Mouse (Mus musculus) thymus, adult 18-20 months (tissue): ENCODE results near the gene Arl5b.

Experiments used
- DNase-seq, 2 experiments: peaks; one replicate each; pipeline ENCODE4 v3.0.0; 2022; ENCODE audit warnings: mixed read lengths in 2 of 2

The Arl5b gene

DNA sequence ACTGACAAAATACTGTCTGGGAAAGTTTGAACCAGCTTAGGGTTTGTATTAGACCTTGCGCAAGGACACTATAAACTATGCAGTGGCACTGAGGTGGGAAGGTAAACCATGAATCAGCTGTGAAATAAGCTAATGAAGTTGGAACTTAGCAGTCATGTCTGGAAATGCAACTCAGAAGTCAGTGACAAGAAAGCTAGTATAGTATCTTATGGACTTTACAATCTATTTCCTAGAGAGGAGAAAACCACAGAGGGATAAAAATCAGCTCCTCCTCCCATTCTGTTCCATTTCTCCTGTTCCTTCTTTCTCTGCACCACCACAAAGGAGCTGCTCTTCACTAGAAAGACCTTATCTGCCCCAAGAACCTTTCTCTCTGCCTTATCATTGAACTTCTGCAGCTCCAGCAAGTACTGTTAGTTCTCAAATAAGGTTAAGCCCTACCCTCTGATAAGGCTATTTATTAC, 72.1 kb downstream of the Arl5b start:
- no peak for DNase-seq
